Mouse (Mus musculus): Measurements from ENCODE around the gene Gstp3. TPM values are rescaled to one million over a fixed set of nuclear protein-coding genes. Genes with fewer than 3 reads are reported as not detected.

Gstp3 gene
- total RNA-seq (2021): not detected

- intact Hi-C loops (cut with DNase I): no loop called here
- DNase-seq (ENCODE audit: extremely low spot score in 1 of 2, low spot score in 2 of 2): no peak
Measured at GRCm38 (mm10) chr19:4059069-4059740, at the start of gene Gstp3. TSS of gene Gstp3 (minus strand) at chr19:4059569.

GRCm38 (mm10) chr19:4108535-4108934, 49.2 kb upstream of the Gstp3 start:
- intact Hi-C loops (cut with DNase I): loop anchor here (10.0 kb wide), 1 partner anchor 116 kb away; no protein-coding TSS in a partner anchor
- DNase-seq (ENCODE audit: extremely low spot score in 1 of 2, low spot score in 2 of 2): no peak

- intact Hi-C loops (cut with DNase I): loop anchor here (10.0 kb wide), 1 partner anchor 118 kb away; no protein-coding TSS in a partner anchor
Measured at GRCm38 (mm10) chr19:4106654-4107053, 47.3 kb upstream of the Gstp3 start.

GRCm38 (mm10) chr19:4104675-4105194, 45.4 kb upstream of the Gstp3 start:
- peak in 1 of 2 experiments; percentile 32 for DNase-seq (ENCODE audit: extremely low spot score in 1 of 2, low spot score in 2 of 2)
- intact Hi-C loops (cut with DNase I): loop anchor here (10.0 kb wide), 1 partner anchor 120 kb away; no protein-coding TSS in a partner anchor

More at GRCm38 (mm10) chr19:4106654-4107053, 47.3 kb upstream of the Gstp3 start:
- DNase-seq (ENCODE audit: extremely low spot score in 1 of 2, low spot score in 2 of 2): no peak

- DNase-seq (ENCODE audit: extremely low spot score in 1 of 2, low spot score in 2 of 2): no peak
- intact Hi-C loops (cut with DNase I): loop anchor here (10.0 kb wide), 1 partner anchor 121 kb away; no protein-coding TSS in a partner anchor
Measured at GRCm38 (mm10) chr19:4103792-4104191, 44.4 kb upstream of the Gstp3 start.

- no peak for DNase-seq (ENCODE audit: extremely low spot score in 1 of 2, low spot score in 2 of 2)
- intact Hi-C loops (cut with DNase I): loop anchor here (10.0 kb wide), 1 partner anchor 122 kb away; no protein-coding TSS in a partner anchor
Measured at GRCm38 (mm10) chr19:4103294-4103693, 43.9 kb upstream of the Gstp3 start.

- DNase-seq (ENCODE audit: extremely low spot score in 1 of 2, low spot score in 2 of 2): no peak
- intact Hi-C loops (cut with DNase I): loop anchor here (10.0 kb wide), 1 partner anchor 122 kb away; no protein-coding TSS in a partner anchor
Measured at GRCm38 (mm10) chr19:4102626-4103025, 43.3 kb upstream of the Gstp3 start.

- DNase-seq (ENCODE audit: extremely low spot score in 1 of 2, low spot score in 2 of 2): no peak
- intact Hi-C loops (cut with DNase I): loop anchor here (10.0 kb wide), 1 partner anchor 123 kb away; no protein-coding TSS in a partner anchor
Measured at GRCm38 (mm10) chr19:4102049-4102448, 42.7 kb upstream of the Gstp3 start.

- intact Hi-C loops (cut with DNase I): loop anchor here (10.0 kb wide), 1 partner anchor 123 kb away; no protein-coding TSS in a partner anchor
- DNase-seq (ENCODE audit: extremely low spot score in 1 of 2, low spot score in 2 of 2): no peak
Measured at GRCm38 (mm10) chr19:4101466-4101865, 42.1 kb upstream of the Gstp3 start.

GRCm38 (mm10) chr19:4100718-4101261, 41.4 kb upstream of the Gstp3 start:
- intact Hi-C loops (cut with DNase I): loop anchor here (10.0 kb wide), 1 partner anchor 124 kb away; no protein-coding TSS in a partner anchor
- peak in 1 of 2 experiments; percentile 84 for DNase-seq (ENCODE audit: extremely low spot score in 1 of 2, low spot score in 2 of 2)

GRCm38 (mm10) chr19:4099837-4100717, 40.7 kb upstream of the Gstp3 start, which contains the start of gene Pitpnm1:
TSS of gene Pitpnm1 (plus strand) at chr19:4099998.
- intact Hi-C loops (cut with DNase I): loop anchor here (10.0 kb wide), 1 partner anchor 125 kb away; no protein-coding TSS in a partner anchor
- DNase-seq (ENCODE audit: extremely low spot score in 1 of 2, low spot score in 2 of 2): peak in 1 of 2 experiments; percentile 84

- peak; percentile 85 to 92 for DNase-seq (ENCODE audit: extremely low spot score in 1 of 2, low spot score in 2 of 2)
- intact Hi-C loops (cut with DNase I): no loop called here
Measured at GRCm38 (mm10) chr19:4099056-4099455, 39.7 kb upstream of the Gstp3 start.

- intact Hi-C loops (cut with DNase I): no loop called here
- no peak for DNase-seq (ENCODE audit: extremely low spot score in 1 of 2, low spot score in 2 of 2)
Measured at GRCm38 (mm10) chr19:4098426-4098825, 39.1 kb upstream of the Gstp3 start.

- intact Hi-C loops (cut with DNase I): no loop called here
- peak in 1 of 2 experiments; percentile 84 for DNase-seq (ENCODE audit: extremely low spot score in 1 of 2, low spot score in 2 of 2)
Measured at GRCm38 (mm10) chr19:4097441-4097825, 38.1 kb upstream of the Gstp3 start.

GRCm38 (mm10) chr19:4096642-4097440, 37.5 kb upstream of the Gstp3 start, which contains the start of gene Cdk2ap2:
TSS of gene Cdk2ap2 (plus strand) at chr19:4097182.
- peak; percentile 99 for DNase-seq (ENCODE audit: extremely low spot score in 1 of 2, low spot score in 2 of 2)
- intact Hi-C loops (cut with DNase I): no loop called here

GRCm38 (mm10) chr19:4095802-4096201, 36.4 kb upstream of the Gstp3 start:
- no peak for DNase-seq (ENCODE audit: extremely low spot score in 1 of 2, low spot score in 2 of 2)
- intact Hi-C loops (cut with DNase I): no loop called here

- DNase-seq (ENCODE audit: extremely low spot score in 1 of 2, low spot score in 2 of 2): no peak
- intact Hi-C loops (cut with DNase I): no loop called here
Measured at GRCm38 (mm10) chr19:4094774-4095303, 35.5 kb upstream of the Gstp3 start.

- intact Hi-C loops (cut with DNase I): no loop called here
- no peak for DNase-seq (ENCODE audit: extremely low spot score in 1 of 2, low spot score in 2 of 2)
Measured at GRCm38 (mm10) chr19:4094348-4094747, 35.0 kb upstream of the Gstp3 start.
